Mouse (Mus musculus) cerebellum, adult 2 months (tissue): ENCODE results near the gene Gprc5d. TPM values are rescaled to one million over a fixed set of nuclear protein-coding genes. Genes with fewer than 3 reads are reported as not detected.

Source experiments
- DNase-seq, 2 experiments: peaks; one replicate each; pipeline ENCODE4 v3.0.0; 2021
- H3K27ac ChIP-seq: fragments of 200-500 bp; 2 replicates; pipeline ENCODE4 v1.5.1; 2012; ENCODE audit warnings: low read length, control low read depth, inconsistent platforms; ENCODE audit not compliant: insufficient read depth
- H3K27me3 ChIP-seq: fragments of 200-500 bp; 2 replicates; pipeline ENCODE4 v1.6.1; 2012; ENCODE audit warnings: inconsistent platforms, mild to moderate bottlenecking, low read length, moderate library complexity; ENCODE audit not compliant: control insufficient read depth, insufficient read depth
- H3K4me1 ChIP-seq: fragments of 200-500 bp; 2 replicates; pipeline ENCODE4 v1.6.1; 2011; ENCODE audit warnings: low read length; ENCODE audit not compliant: control insufficient read depth, insufficient read depth
- H3K4me3 ChIP-seq: fragments of 200-500 bp; replicated peaks from 2 replicates; pipeline ENCODE3; 2011; ENCODE audit warnings: mild to moderate bottlenecking, low read depth, low read length, control low read depth; ENCODE audit not compliant: insufficient read depth
- CTCF ChIP-seq: fragments of 200-500 bp; IDR thresholded peaks from 2 replicates; pipeline ENCODE4 v1.5.1; 2011; ENCODE audit warnings: low read depth, mild to moderate bottlenecking, control low read depth, low read length, moderate library complexity, borderline replicate concordance; ENCODE audit not compliant: insufficient read depth
- POLR2A ChIP-seq: fragments of 200-500 bp; IDR thresholded peaks from 2 replicates; pipeline ENCODE4 v1.6.1; 2011; ENCODE audit warnings: low read length, control low read depth, borderline replicate concordance; ENCODE audit not compliant: insufficient read depth
- WGBS: fragments of 180-500 bp; shearing (Covaris S2); methylation state at CpG from one replicate; pipeline ENCODE4 v1.1.7; 2018; 5-methylcytosine and 5-hydroxymethylcytosine counted together
- polyA plus RNA-seq: library from polyadenylated mRNA; depleted of rRNA; stranded (reverse); fragments of >200 nt; gene quantifications from 2 replicates; pipeline ENCODE4 v1.2.3, GENCODE M21; 2012; rRNA removed

Gprc5d gene
- polyA plus RNA-seq = 0.16 and 0.18 TPM in 2 replicates

DNA sequence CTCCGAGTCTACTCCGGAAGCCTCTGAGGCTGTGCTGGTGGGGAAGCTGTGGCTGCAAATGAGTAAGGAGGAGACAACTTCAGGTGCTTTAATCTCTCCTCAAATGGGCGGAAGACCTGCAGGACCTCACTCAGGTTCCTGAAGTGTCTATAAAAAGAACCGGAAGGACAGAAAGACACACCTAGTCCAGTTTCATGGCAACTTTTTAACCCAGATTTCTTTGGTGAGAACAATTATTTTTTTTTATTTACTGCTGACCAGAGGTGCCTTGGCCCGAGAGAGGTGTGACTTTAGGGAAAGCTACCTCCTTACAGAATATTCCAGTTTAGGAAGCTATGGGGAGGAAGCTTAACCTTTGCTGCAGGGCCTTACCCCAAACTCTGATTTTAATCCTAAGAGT, at the start of gene Gprc5d:
Gene Gprc5d (minus strand): TSS at position 101 of the 400 bp plus-strand sequence.
- 97% methylated on average over 5 of the region's 5 CpGs for WGBS
- no peak for DNase-seq
- Histone ChIP-seq H3K27ac (no peak within 1 kb of the TSS), H3K4me3 (no peak within 1 kb of the TSS), H3K4me1 (no peaks in the 10 kb centered on the region), H3K27me3 (no peaks in the 10 kb centered on the region)
- TF ChIP-seq POLR2A = no peak
- no peak for TF ChIP-seq CTCF

DNA sequence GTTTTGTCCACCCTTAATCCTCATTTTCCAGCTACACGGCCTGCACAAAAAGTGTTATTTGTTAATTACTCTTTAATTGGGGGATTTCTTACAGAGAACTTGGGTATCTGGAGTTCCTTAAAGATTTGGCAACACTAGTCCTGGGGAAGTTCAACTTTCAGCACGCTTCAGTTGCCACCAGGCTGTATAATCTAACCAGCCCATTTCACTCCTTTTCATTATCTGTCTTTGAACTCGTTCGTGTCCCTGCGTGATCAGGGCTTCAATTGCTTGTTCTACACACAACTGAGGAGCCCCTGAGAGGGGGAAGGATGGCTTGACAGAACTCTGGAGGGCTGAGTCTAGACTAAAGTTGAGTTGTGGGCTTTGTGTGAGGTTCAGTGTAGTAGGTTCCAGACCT, 48.6 kb upstream of the Gprc5d start:
- H3K4me3 ChIP-seq = no peak overlapping the region
- H3K27me3 ChIP-seq = no peaks in the 10 kb centered on the region
- H3K4me1 ChIP-seq = peaks cover 3% of the 10 kb centered on the region; the same call in 1 of the 2 replicates
- 89% methylated on average over 5 of the region's 5 CpGs for WGBS
- DNase-seq = no peak
- no peak overlapping the region for H3K27ac ChIP-seq
- TF ChIP-seq CTCF = no peak
- no peak for TF ChIP-seq POLR2A

DNA sequence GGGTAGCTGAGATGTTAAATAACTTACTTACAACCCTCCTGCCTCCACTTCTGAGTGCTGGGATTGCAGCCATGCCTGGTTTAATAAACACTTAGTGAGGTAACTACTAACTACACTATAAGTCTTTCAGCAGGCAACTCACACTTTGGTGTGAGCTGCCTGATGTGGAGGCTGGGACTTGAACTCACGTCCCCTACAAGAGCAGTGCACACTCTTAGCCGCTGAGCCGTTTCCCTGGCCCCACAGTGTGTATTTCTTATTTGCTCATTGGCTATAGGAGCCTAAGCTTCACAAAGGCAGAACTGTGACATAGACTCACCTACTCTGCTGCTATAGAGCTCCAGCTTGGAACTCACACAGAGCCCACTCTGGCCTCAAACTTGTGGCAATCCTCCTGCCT, 48.2 kb upstream of the Gprc5d start:
- Histone ChIP-seq H3K27me3 (no peaks in the 10 kb centered on the region), H3K4me1 (peaks cover 3% of the 10 kb centered on the region; the same call in 1 of the 2 replicates), H3K27ac (no peak overlapping the region), H3K4me3 (no peak overlapping the region)
- no peak for DNase-seq
- TF ChIP-seq CTCF = no peak
- no peak for TF ChIP-seq POLR2A
- WGBS = 100% methylated on average over 3 of the region's 3 CpGs

DNA sequence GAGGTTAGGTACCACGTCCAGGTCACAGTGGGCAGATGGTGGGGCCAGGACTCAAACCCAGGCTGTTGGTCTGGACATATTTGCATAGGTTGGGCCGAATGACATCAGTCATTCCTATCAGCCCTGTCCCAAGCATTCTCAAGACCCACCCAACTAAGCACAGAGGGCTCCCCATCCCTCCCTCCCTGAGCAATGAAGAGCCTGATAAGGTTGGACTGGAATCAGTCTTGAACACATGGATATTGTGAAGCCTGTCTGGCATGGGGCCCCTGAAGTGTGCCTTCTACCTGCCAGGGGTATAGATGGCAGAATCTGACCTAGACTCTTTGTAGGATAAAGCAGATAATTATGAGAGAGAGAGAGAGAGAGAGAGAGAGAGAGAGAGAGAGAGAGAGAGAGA, 47.6 kb upstream of the Gprc5d start:
- peaks cover 3% of the 10 kb centered on the region; the same call in 1 of the 2 replicates for H3K4me1 ChIP-seq
- WGBS = 93% methylated on average over 2 of the region's 2 CpGs
- H3K27me3 ChIP-seq = no peaks in the 10 kb centered on the region
- no peak overlapping the region for H3K27ac ChIP-seq
- H3K4me3 ChIP-seq = no peak overlapping the region
- no peak for DNase-seq
- TF ChIP-seq POLR2A (no peak), CTCF (no peak)

DNA sequence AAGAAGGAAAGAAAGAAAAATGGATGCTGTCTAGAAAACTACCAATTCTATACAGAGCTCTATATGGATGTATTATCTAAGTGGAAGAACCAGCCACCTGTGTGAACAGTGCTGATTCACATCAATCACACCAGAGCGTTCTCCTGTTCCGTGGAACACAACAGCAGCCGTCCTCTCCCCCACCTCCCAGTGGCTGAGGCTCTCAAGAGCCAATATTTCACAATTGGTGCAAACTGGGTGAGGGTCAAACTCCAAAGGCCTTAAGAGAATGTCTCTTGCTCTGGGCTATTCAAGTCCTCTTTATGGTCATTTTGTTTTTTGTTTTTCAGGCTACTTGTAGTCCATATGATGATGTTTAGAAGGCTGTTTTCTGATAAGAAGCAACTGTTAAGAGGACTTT, 47.1 kb upstream of the Gprc5d start:
- no peak for TF ChIP-seq POLR2A
- TF ChIP-seq CTCF = no peak
- DNase-seq = no peak
- H3K4me1 ChIP-seq = peaks cover 3% of the 10 kb centered on the region; the same call in 1 of the 2 replicates

DNA sequence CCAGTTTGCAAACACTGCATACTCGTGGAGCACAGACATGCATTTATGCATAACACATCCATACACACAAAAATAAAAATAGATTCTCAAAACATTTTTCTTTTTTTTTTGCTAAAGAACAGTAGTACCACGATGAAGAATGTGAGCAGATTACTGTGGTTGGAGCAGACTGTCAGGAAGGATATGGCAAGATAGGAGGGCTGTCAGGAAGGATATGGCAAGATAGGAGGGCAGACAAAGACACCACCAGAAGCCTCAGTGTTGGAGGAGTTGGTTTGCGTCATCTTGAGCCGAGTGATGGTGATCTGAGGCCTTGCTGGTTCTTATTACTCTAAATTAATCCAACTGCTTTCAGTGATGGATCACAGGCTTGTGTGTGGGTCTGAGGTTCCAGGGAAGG, 44.8 kb upstream of the Gprc5d start:
- H3K4me1 ChIP-seq = peaks cover 3% of the 10 kb centered on the region; the same call in 1 of the 2 replicates
- H3K27ac ChIP-seq = no peak overlapping the region
- H3K27me3 ChIP-seq = no peaks in the 10 kb centered on the region
- DNase-seq = no peak
- H3K4me3 ChIP-seq = no peak overlapping the region
- TF ChIP-seq CTCF = no peak
- TF ChIP-seq POLR2A = no peak
- 86% methylated on average over 4 of the region's 4 CpGs for WGBS

More for the DNA sequence above, 47.1 kb upstream of the Gprc5d start:
- H3K4me3 ChIP-seq = no peak overlapping the region
- H3K27ac ChIP-seq = no peak overlapping the region
- no peaks in the 10 kb centered on the region for H3K27me3 ChIP-seq
- WGBS = 93% methylated on average over 3 of the region's 3 CpGs

DNA sequence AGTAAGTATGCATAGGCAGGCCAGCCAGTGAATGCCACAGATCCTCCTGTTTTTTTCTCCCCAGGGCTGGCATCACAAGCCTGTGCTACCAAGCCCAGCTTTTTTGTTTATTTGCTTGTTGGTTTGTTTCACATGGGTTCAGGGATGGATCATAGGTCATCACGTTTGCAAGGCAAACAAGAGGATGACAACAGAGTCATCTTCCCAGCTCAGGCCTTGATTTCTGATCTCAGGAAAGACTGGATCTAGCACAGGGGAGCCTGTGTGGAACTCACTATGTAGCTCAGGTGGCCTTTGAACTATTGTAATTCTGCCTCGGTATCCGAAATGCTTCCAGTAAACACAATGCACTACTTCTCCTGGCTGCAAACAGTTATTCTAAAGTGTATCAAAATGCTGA, 44.2 kb upstream of the Gprc5d start:
- no peaks in the 10 kb centered on the region for H3K27me3 ChIP-seq
- WGBS = 94% methylated on average over 3 of the region's 3 CpGs
- H3K4me1 ChIP-seq = peaks cover 1% of the 10 kb centered on the region; the same call in 1 of the 2 replicates
- H3K27ac ChIP-seq = no peak overlapping the region
- no peak for TF ChIP-seq CTCF
- TF ChIP-seq POLR2A = no peak
- no peak overlapping the region for H3K4me3 ChIP-seq
- no peak for DNase-seq

DNA sequence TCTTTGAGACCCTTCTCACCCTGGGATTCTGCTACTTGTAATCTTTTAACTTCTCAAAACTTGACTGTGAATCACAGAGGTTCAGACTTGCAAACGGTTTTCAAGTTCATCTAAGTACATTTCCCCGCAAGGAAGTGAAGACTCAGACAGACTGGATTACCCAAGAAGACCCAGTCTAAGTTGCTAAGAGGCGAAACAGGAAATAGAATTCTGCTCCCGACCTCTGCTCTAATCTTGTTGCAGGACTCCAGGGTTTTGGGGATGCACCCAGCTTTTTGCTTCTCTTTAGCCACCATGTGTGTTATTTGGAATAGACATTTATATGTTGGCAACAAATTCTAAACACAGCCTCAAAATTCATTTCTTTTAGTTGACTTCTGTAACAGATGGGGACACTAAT, 43.3 kb upstream of the Gprc5d start:
- Histone ChIP-seq H3K4me3 (no peak overlapping the region), H3K27me3 (no peaks in the 10 kb centered on the region), H3K4me1 (no peaks in the 10 kb centered on the region; the same call in 1 of the 2 replicates), H3K27ac (no peak overlapping the region)
- DNase-seq = no peak
- TF ChIP-seq CTCF = no peak
- no peak for TF ChIP-seq POLR2A
- WGBS = 81% methylated on average over 4 of the region's 4 CpGs

DNA sequence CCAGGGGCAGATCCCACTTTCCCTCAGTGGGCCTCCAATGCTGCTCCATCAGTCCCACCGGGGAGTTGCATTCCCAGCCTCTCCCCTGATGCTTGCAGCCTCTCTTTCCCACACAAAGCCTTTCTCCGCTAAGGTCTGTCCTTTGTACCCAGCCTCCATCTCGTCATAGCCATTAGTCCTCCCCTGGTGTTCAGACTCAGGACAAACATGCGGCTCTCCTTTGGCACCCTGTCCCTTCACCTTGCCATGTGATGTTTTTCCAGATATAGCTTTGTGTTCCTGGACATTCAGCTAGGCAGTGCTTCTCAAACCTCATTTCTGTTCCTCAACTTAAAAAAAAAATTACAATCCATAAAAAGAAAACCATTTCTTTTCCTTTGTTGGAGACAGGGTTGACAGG, 40.4 kb upstream of the Gprc5d start:
- WGBS = 39% methylated on average over 4 of the region's 4 CpGs
- no peak for DNase-seq
- no peaks in the 10 kb centered on the region; the same call in 1 of the 2 replicates for H3K4me1 ChIP-seq
- TF ChIP-seq POLR2A (no peak), CTCF (no peak)
- H3K4me3 ChIP-seq = no peak overlapping the region
- H3K27me3 ChIP-seq = no peaks in the 10 kb centered on the region
- H3K27ac ChIP-seq = no peak overlapping the region
